ENCODE assay signal across 8 mouse cellular contexts in the genomic region with DNA sequence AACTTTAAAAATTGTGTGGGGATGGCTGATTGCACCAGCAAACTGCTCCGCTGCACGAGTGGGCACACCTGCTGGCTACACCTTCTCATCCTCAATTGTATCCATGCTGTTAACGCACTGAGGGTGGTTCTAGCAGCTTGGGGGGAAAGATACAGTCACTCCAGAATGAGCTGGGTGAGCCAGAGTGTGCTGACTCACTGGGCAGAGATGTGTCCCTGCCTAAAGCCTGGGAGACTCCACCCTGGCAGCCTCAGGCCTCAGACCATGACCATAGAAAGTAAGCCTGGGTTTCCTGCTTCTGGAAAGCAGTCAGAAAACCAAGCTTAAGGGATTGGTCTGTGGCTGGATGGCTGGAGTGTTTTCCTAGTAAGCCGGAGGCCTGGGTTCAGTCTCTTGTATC. TPM values are rescaled to one million over a fixed set of nuclear protein-coding genes. Genes with fewer than 3 reads are reported as not detected.
DNase-seq lines count a peak whose midpoint lies in the region; ATAC-seq lines count a peak whose summit lies in the region.

No protein-coding gene starts in this region.

- DNase-seq in 3134 (ENCODE audit: extremely low read depth, insufficient read length, low spot score), result peak; percentile 71
- peak; percentile 37 for DNase-seq in adipocyte (ENCODE audit: low spot score)
- DNase-seq in gastrocnemius, postnatal 14 days, result peak; percentile 55
- DNase-seq in intestine, embryonic 14.5 days (ENCODE audit: low spot score), result no peak
- DNase-seq in lung, postnatal 4 days, result peak; percentile 53 to 72
- no peak for DNase-seq in layer of hippocampus, adult 9-10 months (ENCODE audit: low spot score)

- H3K4me1 ChIP-seq in intestine, embryonic 14.5 days (replicated peaks; ENCODE audit: control insufficient read depth, insufficient read depth, low read length), result peaks cover 68% of the 10 kb centered on the region
- peaks cover 89% of the 10 kb centered on the region for H3K4me1 ChIP-seq in stomach, embryonic 16.5 days (ENCODE audit: control insufficient read depth, insufficient read depth, low read length)

- no peak overlapping the region for H3K4me3 ChIP-seq in intestine, embryonic 14.5 days (ENCODE audit: low read depth, low read length)
- no peak overlapping the region for H3K4me3 ChIP-seq in stomach, embryonic 16.5 days (replicated peaks; ENCODE audit: low read length)

- no peak overlapping the region for H3K9ac ChIP-seq in intestine, embryonic 14.5 days (ENCODE audit: low read length)
- peak overlapping the region; percentile 69 for H3K9ac ChIP-seq in stomach, embryonic 16.5 days (ENCODE audit: low read length)

- intact Hi-C loops in gastrocnemius, postnatal 14 days (cut with DNase I; ENCODE audit: low total_unique reads), result no loop called here

- ATAC-seq in intestine, embryonic 14.5 days (replicated peaks; ENCODE audit: low FRiP score, low TSS enrichment, low read depth), result no peak
- ATAC-seq in stomach, embryonic 16.5 days (ENCODE audit: insufficient read depth, low FRiP score), result peak; percentile 72
- no peak for ATAC-seq in granulocyte monocyte progenitor cell, adult 5-6 weeks (replicated peaks; ENCODE audit: poor library complexity, severe bottlenecking)

- no peaks in the 10 kb centered on the region for H3K27me3 ChIP-seq in intestine, embryonic 14.5 days (replicated peaks; ENCODE audit: control insufficient read depth, insufficient read depth, low read length)
- H3K27me3 ChIP-seq in stomach, embryonic 16.5 days (ENCODE audit: control insufficient read depth, insufficient read depth, low read length), result no peaks in the 10 kb centered on the region

- no peak overlapping the region for H3K4me2 ChIP-seq in intestine, embryonic 14.5 days (ENCODE audit: low read length)
- H3K4me2 ChIP-seq in stomach, embryonic 16.5 days (ENCODE audit: low read depth, low read length), result peak overlapping the region; percentile 43; the same call in 1 of the 2 replicates

- H3K27ac ChIP-seq in intestine, embryonic 14.5 days (ENCODE audit: low read depth), result peak overlapping the region; percentile 82
- H3K27ac ChIP-seq in stomach, embryonic 16.5 days (ENCODE audit: low read length), result peak overlapping the region; percentile 97

- 54% methylated on average over 4 of the region's 4 CpGs for WGBS in intestine, embryonic 14.5 days
- WGBS in stomach, embryonic 16.5 days, result 47% methylated on average over 4 of the region's 4 CpGs

- no peaks in the 10 kb centered on the region for H3K9me3 ChIP-seq in intestine, embryonic 14.5 days (ENCODE audit: control insufficient read depth, low read length)
- no peaks in the 10 kb centered on the region for H3K9me3 ChIP-seq in stomach, embryonic 16.5 days (replicated peaks; ENCODE audit: control insufficient read depth, low read length)

- no peaks in the 10 kb centered on the region for H3K36me3 ChIP-seq in intestine, embryonic 14.5 days (ENCODE audit: control insufficient read depth, insufficient read depth, low read length)
- H3K36me3 ChIP-seq in stomach, embryonic 16.5 days (ENCODE audit: control insufficient read depth, insufficient read depth, low read length), result no peaks in the 10 kb centered on the region

RNA-seq across cellular contexts. Expression of a gene that starts 23.2 kb away (rescaled TPM):
- 10 to 100 TPM; 50.3 to 61.8 TPM for total RNA-seq in gastrocnemius, postnatal 14 days (2021)
- polyA plus RNA-seq in intestine, embryonic 14.5 days (2014; fragmentation: Nextera tagmentation; extraction: Ambion mirVana), result 16.3 and 18.8 TPM in 2 replicates
- 76.0 and 80.6 TPM in 2 replicates for polyA plus RNA-seq in stomach, embryonic 16.5 days (2015; fragmentation: Nextera tagmentation; extraction: Ambion mirVana)
- 49.3 and 60.6 TPM in 2 replicates for total RNA-seq in granulocyte monocyte progenitor cell, adult 5-6 weeks (2014; fragmentation: Nextera tagmentation)
- total RNA-seq in granulocyte monocyte progenitor cell, adult 5-6 weeks (2017), result 65.4 and 80.5 TPM in 2 replicates

RNA-seq across cellular contexts. Expression of a gene that starts 51.7 kb away (rescaled TPM):
- 10 to 100 TPM; 12.3 TPM for total RNA-seq in gastrocnemius, postnatal 14 days (2021)
- 27.7 and 30.5 TPM in 2 replicates for polyA plus RNA-seq in intestine, embryonic 14.5 days (2014; fragmentation: Nextera tagmentation; extraction: Ambion mirVana)
- polyA plus RNA-seq in stomach, embryonic 16.5 days (2015; fragmentation: Nextera tagmentation; extraction: Ambion mirVana), result 33.8 and 34.0 TPM in 2 replicates
- total RNA-seq in granulocyte monocyte progenitor cell, adult 5-6 weeks (2014; fragmentation: Nextera tagmentation), result 24.5 and 25.8 TPM in 2 replicates
- total RNA-seq in granulocyte monocyte progenitor cell, adult 5-6 weeks (2017), result 33.5 and 37.1 TPM in 2 replicates

RNA-seq across cellular contexts. Expression of a gene that starts 53.7 kb away (rescaled TPM):
- total RNA-seq in gastrocnemius, postnatal 14 days (2021), result under 1 TPM; 0.49 to 0.60 TPM
- not detected in 2 replicates for polyA plus RNA-seq in intestine, embryonic 14.5 days (2014; fragmentation: Nextera tagmentation; extraction: Ambion mirVana)
- polyA plus RNA-seq in stomach, embryonic 16.5 days (2015; fragmentation: Nextera tagmentation; extraction: Ambion mirVana), result not detected in 2 replicates
- total RNA-seq in granulocyte monocyte progenitor cell, adult 5-6 weeks (2014; fragmentation: Nextera tagmentation), result not detected in 2 replicates
- total RNA-seq in granulocyte monocyte progenitor cell, adult 5-6 weeks (2017), result not detected in 2 replicates

Comparison
In these comparisons a context has a peak if more than half of its experiments do, and no peak if none do; other contexts are left out.
1. DNase-seq: peak in 3134 (single experiment), adipocyte (single experiment), gastrocnemius, postnatal 14 days (single experiment) and lung, postnatal 4 days (2 of 2); none in intestine, embryonic 14.5 days (single experiment) and layer of hippocampus, adult 9-10 months (single experiment).